Mouse (Mus musculus) hindbrain, embryonic 13.5 days (tissue): ENCODE data around the gene Supt4a. TPM values are rescaled to one million over a fixed set of nuclear protein-coding genes. Genes with fewer than 3 reads are reported as not detected.

Experiments used
- ATAC-seq: fragments of 200-750 bp; cut with Nextera tagmentation; 2 replicates; pipeline ENCODE4 v1.8.0; 2017; ENCODE audit warnings: moderate TSS enrichment; ENCODE audit not compliant: low FRiP score
- H3K27ac ChIP-seq: fragments of 300-500 bp; sonication (generic); 2 replicates; pipeline ENCODE4 v1.5.1; 2015; ENCODE audit warnings: inconsistent platforms, mild to moderate bottlenecking, moderate library complexity
- H3K27me3 ChIP-seq: fragments of 300-500 bp; sonication (generic); 2 replicates; pipeline ENCODE4 v1.6.1; 2015; ENCODE audit warnings: mild to moderate bottlenecking, inconsistent platforms
- H3K36me3 ChIP-seq: fragments of 300-500 bp; sonication (generic); 2 replicates; pipeline ENCODE4 v1.6.1; 2015; ENCODE audit warnings: mild to moderate bottlenecking, inconsistent platforms
- H3K4me1 ChIP-seq: fragments of 300-500 bp; sonication (generic); replicated peaks from 2 replicates; pipeline ENCODE4 v1.6.1; 2015; ENCODE audit warnings: inconsistent platforms
- H3K4me2 ChIP-seq: fragments of 300-500 bp; sonication (generic); 2 replicates; pipeline ENCODE4 v1.6.1; 2015; ENCODE audit warnings: inconsistent platforms, mild to moderate bottlenecking, moderate library complexity
- H3K4me3 ChIP-seq: fragments of 300-500 bp; sonication (generic); 2 replicates; pipeline ENCODE4 v1.5.1; 2015; ENCODE audit warnings: mild to moderate bottlenecking, inconsistent platforms
- H3K9ac ChIP-seq: fragments of 300-500 bp; sonication (generic); 2 replicates; pipeline ENCODE4 v1.6.1; 2015; ENCODE audit warnings: mild to moderate bottlenecking, inconsistent platforms
- H3K9me3 ChIP-seq: fragments of 300-500 bp; sonication (generic); 2 replicates; pipeline ENCODE4 v1.6.1; 2016; ENCODE audit warnings: inconsistent platforms
- WGBS: fragments of 180-500 bp; shearing (Covaris S2); methylation state at CpG from one replicate; pipeline ENCODE4 v1.1.7; 2015; 5-methylcytosine and 5-hydroxymethylcytosine counted together
- polyA plus RNA-seq: library from polyadenylated mRNA; unstranded; fragments of >200 nt; fragmentation: Nextera tagmentation; extraction: Ambion mirVana; gene quantifications from 2 replicates; pipeline ENCODE4 v1.2.1, GENCODE M21; 2015

The Supt4a gene
- 143 and 150 TPM in 2 replicates for polyA plus RNA-seq

GRCm38 (mm10) chr11:87737175-87737740 is at the start of gene Supt4a:
Gene Supt4a (plus strand): TSS chr11:87737552.
- Histone ChIP-seq H3K27me3 (peaks cover 9% of the 10 kb centered on the region), H3K4me2 (peak within 1 kb of the TSS; percentile 97), H3K4me1 (peaks cover 28% of the 10 kb centered on the region), H3K9me3 (no peaks in the 10 kb centered on the region), H3K36me3 (peaks cover 30% of the 10 kb centered on the region), H3K4me3 (peak within 1 kb of the TSS; percentile 83), H3K27ac (peak within 1 kb of the TSS; percentile 80), H3K9ac (peak within 1 kb of the TSS; percentile 87)
- under 1% methylated on average over 51 of the region's 57 CpGs for WGBS
- peak; percentile 94 for ATAC-seq

GRCm38 (mm10) chr11:87688478-87689203 is 48.7 kb upstream of the Supt4a start:
- ATAC-seq, result no peak
- Histone ChIP-seq H3K27ac (no peak overlapping the region), H3K4me2 (no peak overlapping the region)

GRCm38 (mm10) chr11:87689402-87689808 is 47.9 kb upstream of the Supt4a start:
- H3K9ac ChIP-seq, result no peak overlapping the region
- no peaks in the 10 kb centered on the region for H3K36me3 ChIP-seq
- no peaks in the 10 kb centered on the region for H3K27me3 ChIP-seq
- 44% methylated on average over 7 of the region's 7 CpGs for WGBS
- ATAC-seq, result no peak
- peaks cover 7% of the 10 kb centered on the region for H3K4me1 ChIP-seq
- H3K4me2 ChIP-seq, result no peak overlapping the region
- H3K4me3 ChIP-seq, result no peak overlapping the region
- no peaks in the 10 kb centered on the region for H3K9me3 ChIP-seq
- no peak overlapping the region for H3K27ac ChIP-seq

More at GRCm38 (mm10) chr11:87688478-87689203, 48.7 kb upstream of the Supt4a start:
- Histone ChIP-seq H3K4me3 (no peak overlapping the region), H3K4me1 (peaks cover 7% of the 10 kb centered on the region), H3K36me3 (no peaks in the 10 kb centered on the region), H3K27me3 (no peaks in the 10 kb centered on the region), H3K9ac (no peak overlapping the region), H3K9me3 (no peaks in the 10 kb centered on the region)
- 89% methylated on average over 11 of the region's 11 CpGs for WGBS

GRCm38 (mm10) chr11:87690054-87690740 is 47.2 kb upstream of the Supt4a start:
- no peaks in the 10 kb centered on the region for H3K36me3 ChIP-seq
- WGBS, result 75% methylated on average over 16 of the region's 16 CpGs
- no peak overlapping the region for H3K4me2 ChIP-seq
- no peak overlapping the region for H3K4me3 ChIP-seq
- H3K9me3 ChIP-seq, result no peaks in the 10 kb centered on the region
- ATAC-seq, result no peak
- H3K4me1 ChIP-seq, result peaks cover 7% of the 10 kb centered on the region
- H3K27me3 ChIP-seq, result no peaks in the 10 kb centered on the region
- H3K27ac ChIP-seq, result no peak overlapping the region
- no peak overlapping the region for H3K9ac ChIP-seq

- Histone ChIP-seq H3K36me3 (no peaks in the 10 kb centered on the region), H3K27me3 (no peaks in the 10 kb centered on the region), H3K9ac (no peak overlapping the region), H3K4me2 (no peak overlapping the region), H3K4me3 (no peak overlapping the region), H3K9me3 (no peaks in the 10 kb centered on the region), H3K4me1 (no peaks in the 10 kb centered on the region), H3K27ac (no peak overlapping the region)
- ATAC-seq, result no peak
- WGBS, result 81% methylated on average over 14 of the region's 14 CpGs
Observed at GRCm38 (mm10) chr11:87697131-87697682, 40.1 kb upstream of the Supt4a start.

GRCm38 (mm10) chr11:87698126-87698525 is 39.2 kb upstream of the Supt4a start:
- Histone ChIP-seq H3K36me3 (no peaks in the 10 kb centered on the region), H3K4me2 (no peak overlapping the region), H3K9ac (no peak overlapping the region), H3K27me3 (no peaks in the 10 kb centered on the region), H3K4me1 (no peaks in the 10 kb centered on the region), H3K9me3 (no peaks in the 10 kb centered on the region), H3K27ac (no peak overlapping the region), H3K4me3 (no peak overlapping the region)
- 88% methylated on average over 4 of the region's 4 CpGs for WGBS
- ATAC-seq, result no peak

- ATAC-seq, result no peak
- Histone ChIP-seq H3K4me3 (no peak overlapping the region), H3K9ac (no peak overlapping the region), H3K27ac (no peak overlapping the region), H3K36me3 (no peaks in the 10 kb centered on the region), H3K27me3 (no peaks in the 10 kb centered on the region), H3K4me2 (no peak overlapping the region), H3K4me1 (no peaks in the 10 kb centered on the region), H3K9me3 (no peaks in the 10 kb centered on the region)
- WGBS, result 88% methylated on average over 6 of the region's 6 CpGs
Observed at GRCm38 (mm10) chr11:87701108-87701507, 36.2 kb upstream of the Supt4a start.

- Histone ChIP-seq H3K9me3 (no peaks in the 10 kb centered on the region), H3K27me3 (no peaks in the 10 kb centered on the region), H3K36me3 (no peaks in the 10 kb centered on the region), H3K4me2 (no peak overlapping the region), H3K9ac (no peak overlapping the region), H3K4me3 (no peak overlapping the region), H3K4me1 (no peaks in the 10 kb centered on the region), H3K27ac (no peak overlapping the region)
- ATAC-seq, result no peak
- WGBS, result 89% methylated on average over 14 of the region's 14 CpGs
Observed at GRCm38 (mm10) chr11:87701877-87702620, 35.3 kb upstream of the Supt4a start.

GRCm38 (mm10) chr11:87703654-87704053 is 33.7 kb upstream of the Supt4a start:
- H3K4me2 ChIP-seq, result no peak overlapping the region
- H3K36me3 ChIP-seq, result no peaks in the 10 kb centered on the region
- ATAC-seq, result no peak
- H3K27me3 ChIP-seq, result peaks cover 3% of the 10 kb centered on the region; the same call in 1 of the 2 replicates
- H3K4me3 ChIP-seq, result no peak overlapping the region
- no peak overlapping the region for H3K9ac ChIP-seq
- H3K9me3 ChIP-seq, result no peaks in the 10 kb centered on the region
- 76% methylated on average over 5 of the region's 5 CpGs for WGBS
- H3K27ac ChIP-seq, result no peak overlapping the region
- H3K4me1 ChIP-seq, result no peaks in the 10 kb centered on the region; the same call in 1 of the 2 replicates

GRCm38 (mm10) chr11:87704289-87704688 is 33.1 kb upstream of the Supt4a start:
- no peaks in the 10 kb centered on the region for H3K36me3 ChIP-seq
- H3K27ac ChIP-seq, result no peak overlapping the region
- ATAC-seq, result no peak
- peaks cover 9% of the 10 kb centered on the region for H3K27me3 ChIP-seq
- H3K4me2 ChIP-seq, result no peak overlapping the region
- no peak overlapping the region for H3K4me3 ChIP-seq
- H3K9me3 ChIP-seq, result no peaks in the 10 kb centered on the region
- H3K4me1 ChIP-seq, result no peaks in the 10 kb centered on the region; the same call in 1 of the 2 replicates
- H3K9ac ChIP-seq, result no peak overlapping the region
- WGBS, result 84% methylated on average over 9 of the region's 9 CpGs

GRCm38 (mm10) chr11:87707570-87707969 is 29.8 kb upstream of the Supt4a start:
- ATAC-seq, result no peak
- Histone ChIP-seq H3K27ac (no peak overlapping the region), H3K27me3 (peaks cover 31% of the 10 kb centered on the region), H3K9me3 (no peaks in the 10 kb centered on the region), H3K9ac (no peak overlapping the region), H3K4me2 (no peak overlapping the region), H3K4me3 (no peak overlapping the region), H3K36me3 (no peaks in the 10 kb centered on the region), H3K4me1 (peaks cover 10% of the 10 kb centered on the region)
- WGBS, result 16% methylated on average over 8 of the region's 8 CpGs

- ATAC-seq, result no peak
- no peaks in the 10 kb centered on the region for H3K36me3 ChIP-seq
- H3K27ac ChIP-seq, result no peak overlapping the region
- peaks cover 10% of the 10 kb centered on the region for H3K4me1 ChIP-seq
- no peak overlapping the region for H3K4me2 ChIP-seq
- 83% methylated on average over 5 of the region's 5 CpGs for WGBS
- no peak overlapping the region for H3K9ac ChIP-seq
- no peaks in the 10 kb centered on the region for H3K9me3 ChIP-seq
- H3K4me3 ChIP-seq, result no peak overlapping the region
- H3K27me3 ChIP-seq, result peaks cover 31% of the 10 kb centered on the region
Observed at GRCm38 (mm10) chr11:87708979-87709378, 28.4 kb upstream of the Supt4a start.
